In genomic region chr14:25509450-25510129, GRCm38 (mm10) we compare ENCODE assay signal across 10 mouse cellular contexts. TPM values are rescaled to one million over a fixed set of nuclear protein-coding genes. Genes with fewer than 3 reads are reported as not detected.
DNase-seq lines count a peak whose midpoint lies in the region; ATAC-seq and TF ChIP-seq lines count a peak whose summit lies in the region.
"Had no signal": no experiment of that assay in that cellular context is flagged by ENCODE, and none has a peak within 500 bp of the region (broad histone marks: within the 10 kb centered on the region; RNA-seq: fewer than 3 reads in every experiment).

No protein-coding gene starts in this region.

- WGBS in hindbrain, embryonic 13.5 days: 86% methylated on average over 20 of the region's 20 CpGs
- 93% methylated on average over 20 of the region's 20 CpGs for WGBS in hindbrain, embryonic 11.5 days
- WGBS in intestine, postnatal 0 days: 91% methylated on average over 20 of the region's 20 CpGs

- H3K9ac ChIP-seq in hindbrain, embryonic 13.5 days: no peak overlapping the region
- H3K9ac ChIP-seq in hindbrain, embryonic 11.5 days (ENCODE audit: low read depth, low read length): no peak overlapping the region
- no peak overlapping the region for H3K9ac ChIP-seq in intestine, postnatal 0 days (ENCODE audit: low read depth, low read length)

- no peak overlapping the region for H3K4me2 ChIP-seq in hindbrain, embryonic 13.5 days
- H3K4me2 ChIP-seq in hindbrain, embryonic 11.5 days (replicated peaks; ENCODE audit: low read depth, low read length): no peak overlapping the region
- H3K4me2 ChIP-seq in intestine, postnatal 0 days (replicated peaks; ENCODE audit: low read depth): no peak overlapping the region

- peaks cover 52% of the 10 kb centered on the region for H3K36me3 ChIP-seq in hindbrain, embryonic 13.5 days
- 0 out of 2 replicates have a peak, but pooled peaks cover 4% of the 10 kb centered on the region for H3K36me3 ChIP-seq in hindbrain, embryonic 11.5 days (ENCODE audit: control insufficient read depth, insufficient read depth, low read length)
- H3K36me3 ChIP-seq in intestine, postnatal 0 days (ENCODE audit: control insufficient read depth, insufficient read depth): peaks cover 12% of the 10 kb centered on the region; the same call in 1 of the 2 replicates

- TF ChIP-seq CTCF in intestine, postnatal 0 days (IDR thresholded peaks at IDR 0.05; ENCODE audit: low read depth): no peak

- H3K27me3 ChIP-seq in hindbrain, embryonic 13.5 days: no peaks in the 10 kb centered on the region
- no peaks in the 10 kb centered on the region for H3K27me3 ChIP-seq in hindbrain, embryonic 11.5 days (ENCODE audit: control insufficient read depth, insufficient read depth, low read length)
- H3K27me3 ChIP-seq in intestine, postnatal 0 days (replicated peaks; ENCODE audit: control insufficient read depth, insufficient read depth, low read length): no peaks in the 10 kb centered on the region

- no peak overlapping the region for H3K4me3 ChIP-seq in hindbrain, embryonic 13.5 days
- no peak overlapping the region for H3K4me3 ChIP-seq in hindbrain, embryonic 11.5 days (ENCODE audit: low read depth, low read length)
- H3K4me3 ChIP-seq in intestine, postnatal 0 days (ENCODE audit: low read depth, low read length): no peak overlapping the region

- no peaks in the 10 kb centered on the region for H3K9me3 ChIP-seq in hindbrain, embryonic 13.5 days
- no peaks in the 10 kb centered on the region for H3K9me3 ChIP-seq in hindbrain, embryonic 11.5 days (ENCODE audit: control insufficient read depth, low read length)
- no peaks in the 10 kb centered on the region for H3K9me3 ChIP-seq in intestine, postnatal 0 days (ENCODE audit: control insufficient read depth)

- ATAC-seq in cerebellum, adult (ENCODE audit: insufficient number of reproducible peaks, low FRiP score, low TSS enrichment): no peak
- ATAC-seq in hindbrain, embryonic 13.5 days (ENCODE audit: low FRiP score): no peak
- no peak for ATAC-seq in hindbrain, embryonic 11.5 days (ENCODE audit: low FRiP score)
- ATAC-seq in intestine, postnatal 0 days: no peak
- no peak for ATAC-seq in megakaryocyte-erythroid progenitor cell, adult 5-6 weeks (replicated peaks; ENCODE audit: low FRiP score, low TSS enrichment, poor library complexity, severe bottlenecking)

- H3K27ac ChIP-seq in hindbrain, embryonic 13.5 days: peak overlapping the region; percentile 82
- H3K27ac ChIP-seq in hindbrain, embryonic 11.5 days (ENCODE audit: low read depth, low read length): no peak overlapping the region
- peak overlapping the region; percentile 21; the same call in 1 of the 2 replicates for H3K27ac ChIP-seq in intestine, postnatal 0 days (ENCODE audit: low read depth, low read length)

- peaks cover 83% of the 10 kb centered on the region for H3K4me1 ChIP-seq in hindbrain, embryonic 13.5 days (replicated peaks)
- peaks cover 28% of the 10 kb centered on the region for H3K4me1 ChIP-seq in hindbrain, embryonic 11.5 days (replicated peaks; ENCODE audit: control insufficient read depth, insufficient read depth, low read length)
- H3K4me1 ChIP-seq in intestine, postnatal 0 days (replicated peaks; ENCODE audit: control insufficient read depth, insufficient read depth, low read length): peaks cover 21% of the 10 kb centered on the region

- peak; percentile 50 for DNase-seq in cerebellum, adult 9-10 months
- no peak for DNase-seq in hindbrain, embryonic 11.5 days (ENCODE audit: low spot score)
- peak; percentile 14 for DNase-seq in adipocyte (ENCODE audit: low spot score)
- DNase-seq in c-Kit-positive CD71-positive TER-119-positive erythroid progenitor cells, embryonic 14.5 days (ENCODE audit: low spot score): no peak
- DNase-seq: layer of hippocampus, adult 9-11 months; thymus, adult 2 months had no signal

RNA-seq across cellular contexts. Expression of gene Zmiz1, which starts 50.6 kb away (rescaled TPM):
- polyA plus RNA-seq in hindbrain, embryonic 13.5 days (2015; fragmentation: Nextera tagmentation; extraction: Ambion mirVana): 58.5 and 65.3 TPM in 2 replicates
- polyA plus RNA-seq in hindbrain, embryonic 11.5 days (2014; fragmentation: Nextera tagmentation; extraction: Ambion mirVana): 47.5 and 57.0 TPM in 2 replicates
- 12.4 and 13.5 TPM in 2 replicates for polyA plus RNA-seq in intestine, postnatal 0 days (2015; fragmentation: Nextera tagmentation; extraction: Ambion mirVana)
- total RNA-seq in megakaryocyte-erythroid progenitor cell, adult 5-6 weeks (2014; fragmentation: Nextera tagmentation): 51.3 and 56.9 TPM in 2 replicates
- 6.7 and 12.6 TPM in 2 replicates for total RNA-seq in megakaryocyte-erythroid progenitor cell, adult 5-6 weeks (2017)

Comparison
In these comparisons a context has a peak if more than half of its experiments do, and no peak if none do; other contexts are left out.
1. DNase-seq: peak in cerebellum, adult 9-10 months (single experiment) and adipocyte (single experiment); none in hindbrain, embryonic 11.5 days (single experiment) and c-Kit-positive CD71-positive TER-119-positive erythroid progenitor cells, embryonic 14.5 days (single experiment).